Mouse (Mus musculus): ENCODE results near the gene Mto1. TPM values are rescaled to one million over a fixed set of nuclear protein-coding genes. Genes with fewer than 3 reads are reported as not detected.

Gene Mto1
- total RNA-seq, 2 experiments from 2014 or later = 26.0 to 29.5 TPM

Small RNA genes within 50 kb of the gene (microRNA-seq; reads per million reads assigned to microRNA genes)
- gene Gm26377 = 0 reads per million in 2 experiments

Other genes starting within 250 kb of the Mto1 start
- gene Gsta1, start 217.6 kb upstream of the Mto1 start, total RNA-seq (2021) = not detected
- not detected for gene Gm3776, start 191.1 kb upstream of the Mto1 start, total RNA-seq (2021)
- gene Gm10639, start 158.3 kb upstream of the Mto1 start, total RNA-seq (2021) = not detected
- not detected for gene Omt2a, start 133.4 kb upstream of the Mto1 start, total RNA-seq (2021)
- gene Omt2b, start 120.6 kb upstream of the Mto1 start, total RNA-seq (2021) = not detected
- under 1 TPM in 1 of 2 experiments, not detected in 1; 0.43 TPM for gene Gsta2, start 92.4 kb upstream of the Mto1 start, total RNA-seq (2021)
- gene Dppa5a, start 80.0 kb upstream of the Mto1 start, total RNA-seq (2021) = not detected
- gene Ooep, start 69.5 kb upstream of the Mto1 start, total RNA-seq (2021) = under 1 TPM in 1 of 2 experiments, not detected in 1; 0.16 TPM
- gene Ddx43, start 52.4 kb upstream of the Mto1 start, total RNA-seq (2021) = under 1 TPM in 1 of 2 experiments, not detected in 1; 0.14 TPM
- gene Cgas, start 5.0 kb upstream of the Mto1 start, total RNA-seq (2021) = under 1 TPM; 0.48 to 0.53 TPM
- gene Gm17324, start 578 bp downstream of the Mto1 start, total RNA-seq (2021) = under 1 TPM; 0.66 to 0.73 TPM
- 1,000 to 10,000 TPM; 2,219 to 2,332 TPM for gene Eef1a1, start 40.9 kb downstream of the Mto1 start, total RNA-seq (2021)
- 10 to 100 TPM; 18.2 to 18.5 TPM for gene Slc17a5, start 139.8 kb downstream of the Mto1 start, total RNA-seq (2021)
- gene Cd109, start 167.3 kb downstream of the Mto1 start, total RNA-seq (2021) = under 1 TPM; 0.57 to 0.76 TPM

All from left cerebral cortex, postnatal 25 days (tissue).